Mouse (Mus musculus) heart, adult 11 months (tissue): ENCODE measurements around the gene Gm6657.
A peak's percentile ranks its signal among the peaks of the same experiment; 100 is the strongest.

Source experiments
- DNase-seq: peaks from one replicate; pipeline ENCODE4 v3.0.0; 2022

Gene Gm6657

DNA sequence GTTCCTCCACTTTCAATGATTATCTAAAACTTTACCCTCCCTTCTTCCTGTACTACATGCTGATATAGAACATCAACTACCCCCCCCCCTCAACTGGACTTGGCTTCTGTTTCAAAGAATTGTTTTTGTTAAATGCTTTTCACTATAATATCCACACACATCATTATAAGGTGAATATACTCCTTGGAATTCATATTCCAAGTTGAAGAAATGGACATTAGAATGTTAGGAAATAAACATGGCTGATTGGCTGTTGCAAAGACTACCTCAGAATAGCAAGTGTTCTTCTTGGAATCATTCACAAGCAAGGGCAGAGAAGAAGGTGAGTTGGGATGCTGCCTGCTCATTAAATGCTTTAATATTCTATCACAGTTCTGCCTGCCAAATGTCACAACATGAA lies at the start of gene Gm6657:
Gene Gm6657 (plus strand): TSS at position 301 of the 400 bp plus-strand sequence.
- DNase-seq = no peak

- DNase-seq = peak; percentile 24
Measured at GRCm38 (mm10) chr12:78153308-78154002, 40.6 kb upstream of the Gm6657 start.

GRCm38 (mm10) chr12:78170178-78170577 lies 23.9 kb upstream of the Gm6657 start:
- no peak for DNase-seq

DNA sequence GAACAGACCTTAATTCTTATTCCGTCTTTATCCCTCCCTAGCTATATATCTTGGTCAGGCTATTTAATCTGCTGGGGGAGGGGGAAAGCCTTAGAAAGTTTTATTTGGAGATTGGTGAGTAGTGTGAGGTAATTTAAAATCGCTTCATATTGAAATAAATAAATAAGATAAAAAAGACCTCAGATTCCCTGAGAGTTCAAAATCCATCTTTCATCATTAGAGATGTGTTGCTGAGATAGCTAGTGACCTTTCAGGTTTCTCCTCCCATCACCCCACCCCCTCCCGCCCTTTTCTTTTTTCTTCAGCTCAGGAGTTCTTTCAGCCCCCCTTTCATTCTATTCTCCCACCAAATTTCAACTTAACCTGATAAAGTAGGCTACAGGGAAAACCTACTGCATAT lies 20.1 kb upstream of the Gm6657 start:
- no peak for DNase-seq

DNA sequence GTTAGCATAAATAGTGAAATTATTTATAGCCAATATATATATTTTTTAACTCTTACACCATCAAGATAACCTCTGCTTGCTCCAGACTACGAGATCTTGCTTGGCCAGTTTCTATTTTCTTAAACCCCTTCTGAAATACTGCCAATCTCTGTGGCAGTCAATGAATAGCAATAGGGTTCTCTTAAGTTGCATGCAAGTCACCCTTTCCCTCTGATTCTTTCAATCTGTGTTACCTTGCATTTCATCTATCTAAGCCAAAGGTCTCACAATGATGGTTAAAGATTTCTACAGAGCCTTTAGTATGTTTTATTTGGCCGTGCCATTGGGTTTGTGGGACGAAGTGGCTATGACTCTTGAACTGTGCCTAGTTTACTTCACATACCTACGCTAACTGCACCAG lies 19.4 kb upstream of the Gm6657 start:
- no peak for DNase-seq

- no peak for DNase-seq
Measured at GRCm38 (mm10) chr12:78181452-78181851, 12.6 kb upstream of the Gm6657 start.

GRCm38 (mm10) chr12:78195368-78195767 lies 1.3 kb downstream of the Gm6657 start:
- no peak for DNase-seq

GRCm38 (mm10) chr12:78203646-78204045 lies 9.6 kb downstream of the Gm6657 start:
- DNase-seq = no peak

- DNase-seq = peak; percentile 73
Measured at GRCm38 (mm10) chr12:78205915-78206570, 12.0 kb downstream of the Gm6657 start.

DNA sequence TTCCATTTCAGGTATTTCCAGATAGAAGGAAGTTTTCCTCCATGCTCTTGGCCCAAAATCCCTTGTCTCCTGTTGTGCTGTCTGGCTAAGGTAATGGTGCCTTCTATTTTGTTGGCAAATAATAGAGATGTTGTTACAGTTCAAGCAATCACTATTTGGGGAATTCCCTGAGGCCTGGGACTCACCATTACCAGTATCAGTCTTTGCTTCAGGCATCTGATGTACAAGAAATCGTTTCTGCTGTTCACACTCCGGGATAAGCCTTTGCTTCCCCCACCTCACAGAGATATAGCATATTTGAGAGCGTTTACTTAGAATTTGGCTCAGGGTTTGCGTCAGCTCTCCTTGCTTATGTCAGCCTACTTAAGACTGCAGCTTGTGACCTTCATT lies 12.5 kb downstream of the Gm6657 start:
- DNase-seq = peak; percentile 74

DNA sequence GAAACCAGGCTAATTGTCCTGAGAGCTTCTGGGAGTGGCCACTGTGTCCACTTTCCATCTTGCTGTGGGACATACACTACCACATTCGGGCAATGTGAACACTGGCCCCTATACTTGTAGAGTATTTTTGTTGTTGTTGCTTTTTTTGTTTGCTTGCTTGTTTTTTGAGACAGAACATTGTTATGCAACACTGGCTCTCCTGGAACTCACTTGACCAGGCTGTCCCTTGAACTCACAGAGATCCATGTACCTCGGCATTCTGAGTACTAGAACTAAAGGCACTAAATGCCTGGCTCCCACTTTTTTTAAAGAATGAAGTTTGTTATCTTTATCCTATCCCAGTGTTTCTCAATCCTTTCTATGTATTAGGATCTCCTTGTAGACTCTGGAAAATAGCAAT lies 15.8 kb downstream of the Gm6657 start:
- DNase-seq = no peak

DNA sequence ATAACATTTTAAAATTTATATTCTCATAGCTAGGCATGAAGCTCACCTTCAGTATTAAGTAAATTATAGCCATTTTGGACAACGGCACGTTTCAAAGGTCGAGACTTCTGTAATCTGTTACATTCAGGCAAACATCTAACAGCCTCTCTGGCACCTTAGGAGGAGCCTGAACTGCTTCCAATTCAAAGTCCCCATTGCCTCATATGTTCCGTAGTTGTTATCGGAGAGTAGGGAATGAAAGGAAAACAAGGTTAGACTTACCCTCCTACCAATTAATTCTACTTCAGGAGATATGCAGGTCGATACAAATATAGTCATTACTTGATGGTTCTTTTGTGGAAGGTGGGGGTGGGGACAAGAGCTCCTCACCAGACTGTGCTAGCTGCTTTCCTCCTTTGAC lies 21.4 kb downstream of the Gm6657 start:
- no peak for DNase-seq

GRCm38 (mm10) chr12:78219191-78219825 lies 25.3 kb downstream of the Gm6657 start:
- no peak for DNase-seq

GRCm38 (mm10) chr12:78225707-78226518 lies 31.9 kb downstream of the Gm6657 start, which contains the start of gene Gphn:
Gphn (plus strand) TSS chr12:78226379.
- peak; percentile 99 for DNase-seq

DNA sequence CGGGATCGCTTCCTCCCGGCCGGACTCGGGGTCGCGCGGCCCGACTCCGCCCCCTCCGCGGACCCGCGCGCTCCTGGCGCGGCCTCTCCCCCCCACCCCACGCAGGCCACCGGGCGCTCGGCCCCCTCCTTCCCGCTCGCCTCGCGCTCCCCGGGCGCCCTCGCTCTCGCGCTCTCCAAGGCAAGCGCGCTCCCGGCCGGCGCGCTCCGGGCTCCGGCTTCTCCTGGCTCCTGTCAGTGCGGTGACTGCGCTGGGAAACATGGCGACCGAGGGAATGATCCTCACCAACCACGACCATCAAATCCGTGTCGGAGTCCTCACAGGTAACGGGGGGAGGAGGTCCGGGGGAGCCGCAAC lies 32.5 kb downstream of the Gm6657 start:
- DNase-seq = peak; percentile 99

- peak; percentile 96 for DNase-seq
Measured at GRCm38 (mm10) chr12:78227021-78227932, 33.2 kb downstream of the Gm6657 start.

DNA sequence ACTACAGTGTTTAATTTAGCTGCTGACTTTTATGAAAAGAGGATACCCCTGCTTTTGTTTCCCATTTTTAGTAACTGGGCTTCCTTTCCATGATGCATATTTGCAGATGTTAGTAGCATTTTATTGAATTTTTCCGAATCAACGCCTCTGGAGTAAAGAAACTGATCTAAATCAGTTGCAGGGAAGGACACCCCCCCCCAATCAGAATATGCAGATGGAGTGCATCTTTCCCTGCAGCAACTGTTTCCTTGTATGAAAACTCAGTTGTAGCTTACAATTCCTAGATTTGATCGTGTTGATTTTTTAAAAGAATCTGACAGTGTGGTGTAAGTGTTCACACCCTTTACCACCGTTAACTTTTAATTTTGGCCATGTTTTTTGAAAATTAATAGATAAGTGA lies 34.1 kb downstream of the Gm6657 start:
- peak; percentile 41 for DNase-seq

DNA sequence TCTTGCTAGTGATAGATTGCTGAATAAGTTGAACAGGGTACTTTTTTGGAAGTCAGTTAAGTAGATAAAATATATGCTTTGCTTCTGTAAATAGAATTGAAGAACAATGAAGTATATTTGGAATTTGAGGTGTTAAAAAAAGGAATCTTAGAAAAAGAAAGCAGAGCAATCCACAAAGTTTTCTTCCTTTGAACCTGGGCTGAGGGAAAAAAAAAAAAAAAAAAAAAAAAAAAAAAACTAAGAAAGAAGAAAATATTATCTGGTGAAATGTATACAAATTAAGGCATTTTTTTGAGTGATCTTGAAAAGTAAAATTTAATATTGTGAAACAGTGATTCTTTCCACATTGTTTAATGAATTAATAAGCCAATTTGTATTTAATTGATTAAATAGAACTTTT lies 38.5 kb downstream of the Gm6657 start:
- DNase-seq = no peak

GRCm38 (mm10) chr12:78248366-78248765 lies 54.3 kb downstream of the Gm6657 start:
- DNase-seq = no peak

GRCm38 (mm10) chr12:78249151-78249550 lies 55.1 kb downstream of the Gm6657 start:
- DNase-seq = peak; percentile 94
